Mouse (Mus musculus) liver, adult 2 months (tissue): ENCODE measurements around the gene Nfic.

Experiments used
- CTCF ChIP-seq: fragments of 200-500 bp; IDR thresholded peaks from 2 replicates; pipeline ENCODE4 v1.5.1; 2011; ENCODE audit warnings: low read depth, low read length, control low read depth
- POLR2A ChIP-seq: fragments of 200-500 bp; IDR thresholded peaks from 2 replicates; pipeline ENCODE4 v1.6.1; 2011; ENCODE audit warnings: low read length, control low read depth; ENCODE audit not compliant: insufficient read depth; ENCODE audit errors: extremely low read depth

DNA sequence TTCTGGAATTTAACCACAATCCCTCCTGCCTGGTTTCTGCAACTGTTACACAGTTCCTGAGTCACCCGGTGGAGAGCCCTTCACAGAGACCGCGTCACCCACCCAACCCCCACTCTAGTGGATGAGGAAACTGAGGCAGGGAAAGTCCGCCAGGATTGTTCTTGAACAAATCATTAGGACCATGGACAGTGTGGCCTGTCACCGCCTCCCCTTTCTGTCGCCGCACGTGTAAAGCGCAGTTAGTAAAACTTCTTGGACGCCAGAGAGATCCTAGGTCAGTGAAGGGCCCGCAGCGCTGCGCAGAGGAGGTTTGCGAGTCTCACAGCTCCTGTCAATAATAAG is 2.5 kb downstream of the Nfic start:
- TF ChIP-seq POLR2A = no peak
- no peak for TF ChIP-seq CTCF
